Mouse (Mus musculus) lung, postnatal 0 days (tissue): ENCODE measurements around the gene Trak1. TPM values are rescaled to one million over a fixed set of nuclear protein-coding genes. Genes with fewer than 3 reads are reported as not detected.

Experiments used
- ATAC-seq: fragments of 200-750 bp; cut with Nextera tagmentation; 2 replicates; pipeline ENCODE4 v1.8.0; 2017; ENCODE audit warnings: moderate library complexity
- DNase-seq: peaks from one replicate; pipeline ENCODE4 v3.0.0-alpha.2; 2016; ENCODE audit warnings: low spot score
- H3K27ac ChIP-seq: fragments of 300-500 bp; sonication (generic); 2 replicates; pipeline ENCODE4 v1.5.1; 2014; ENCODE audit warnings: antibody characterized with exemption, mild to moderate bottlenecking, low read length, mixed read lengths
- H3K27me3 ChIP-seq: fragments of 300-500 bp; sonication (generic); replicated peaks from 2 replicates; pipeline ENCODE4 v1.6.1; 2014; ENCODE audit warnings: low read length, mixed read lengths; ENCODE audit not compliant: insufficient read depth
- H3K36me3 ChIP-seq: fragments of 300-500 bp; sonication (generic); 2 replicates; pipeline ENCODE4 v1.6.1; 2014; ENCODE audit warnings: low read length, mixed read lengths; ENCODE audit not compliant: insufficient read depth
- H3K4me1 ChIP-seq: fragments of 300-500 bp; sonication (generic); 2 replicates; pipeline ENCODE4 v1.6.1; 2014; ENCODE audit warnings: antibody characterized with exemption, low read depth, low read length, mixed read lengths; ENCODE audit not compliant: insufficient read depth
- H3K4me2 ChIP-seq: fragments of 300-500 bp; sonication (generic); replicated peaks from 2 replicates; pipeline ENCODE4 v1.6.1; 2014; ENCODE audit warnings: low read depth, mild to moderate bottlenecking, low read length, moderate library complexity, mixed read lengths
- H3K4me3 ChIP-seq: fragments of 300-500 bp; sonication (generic); 2 replicates; pipeline ENCODE4 v1.5.1; 2014; ENCODE audit warnings: low read depth, low read length
- H3K9ac ChIP-seq: fragments of 300-500 bp; sonication (generic); replicated peaks from 2 replicates; pipeline ENCODE4 v1.6.1; 2014; ENCODE audit warnings: low read depth, mild to moderate bottlenecking
- H3K9me3 ChIP-seq: fragments of 300-500 bp; sonication (generic); 2 replicates; pipeline ENCODE4 v1.6.1; 2016; ENCODE audit warnings: low read length, mixed read lengths
- CTCF ChIP-seq: IDR thresholded peaks from 2 replicates; pipeline ENCODE4 v1.5.1; 2016; ENCODE audit warnings: antibody characterized with exemption, mild to moderate bottlenecking
- EP300 ChIP-seq: IDR thresholded peaks from 2 replicates; pipeline ENCODE4 v1.6.1; 2016; ENCODE audit warnings: antibody characterized with exemption, mild to moderate bottlenecking, control low read depth
- WGBS: fragments of 180-500 bp; shearing (Covaris S2); extraction: QIAGEN DNeasy Blood & Tissue Kit; methylation state at CpG from one replicate; pipeline ENCODE4 v1.1.7; 2014; 5-methylcytosine and 5-hydroxymethylcytosine counted together
- polyA plus RNA-seq: library from polyadenylated mRNA; unstranded; fragments of >200 nt; fragmentation: Nextera tagmentation; extraction: Ambion mirVana; gene quantifications from 2 replicates; pipeline ENCODE4 v1.2.1, GENCODE M21; 2015

The Trak1 gene
- polyA plus RNA-seq, 1 experiment from 2014 or later, result 28.6 TPM

DNA sequence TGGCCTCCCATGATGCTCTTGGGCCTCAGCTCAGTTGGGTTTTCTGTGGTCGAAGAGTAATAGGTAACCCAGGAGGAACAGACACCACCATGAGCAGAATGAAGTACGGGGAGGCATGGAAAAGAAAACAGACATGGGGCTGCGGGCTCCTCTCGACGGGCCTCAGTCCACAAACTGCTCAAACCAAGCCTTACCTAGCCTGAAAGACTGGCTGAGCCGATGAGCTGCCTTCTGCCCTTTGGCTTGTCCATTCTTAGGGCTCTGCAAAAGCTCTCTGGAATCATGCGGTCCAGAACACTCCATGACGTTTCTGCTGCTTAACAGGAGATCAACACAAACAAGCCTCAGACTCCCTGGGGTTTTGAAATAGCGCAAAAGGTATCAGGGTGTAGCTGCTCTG, 40.2 kb upstream of the Trak1 start:
- Histone ChIP-seq H3K4me2 (no peak overlapping the region), H3K9me3 (no peaks in the 10 kb centered on the region), H3K4me1 (no peaks in the 10 kb centered on the region), H3K27me3 (no peaks in the 10 kb centered on the region), H3K27ac (no peak overlapping the region), H3K36me3 (no peaks in the 10 kb centered on the region), H3K4me3 (no peak overlapping the region), H3K9ac (no peak overlapping the region)
- ATAC-seq (no peak), DNase-seq (no peak)
- TF ChIP-seq EP300 (no peak), CTCF (no peak)
- 80% methylated on average over 9 of the region's 9 CpGs for WGBS

DNA sequence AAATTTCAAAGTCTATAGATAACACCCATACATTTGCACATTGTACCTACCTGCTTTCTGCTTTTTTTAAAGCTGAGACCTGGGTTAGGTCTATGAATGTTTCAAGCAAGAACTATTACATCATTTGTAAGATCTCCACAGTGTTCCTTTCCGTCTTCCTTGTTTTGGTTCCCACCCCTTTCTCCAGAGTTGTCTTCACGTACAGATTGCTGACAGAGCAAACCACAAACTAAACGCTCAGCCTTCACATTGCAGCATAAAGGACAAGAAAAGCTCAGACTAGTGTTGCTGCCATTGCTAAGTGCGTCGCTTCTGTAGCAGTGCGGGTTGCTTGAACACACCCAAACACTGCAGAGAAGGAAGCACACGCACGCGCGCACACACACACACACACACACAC, 32.0 kb upstream of the Trak1 start:
- no peak overlapping the region for H3K4me2 ChIP-seq
- DNase-seq, result peak; percentile 25
- no peaks in the 10 kb centered on the region for H3K36me3 ChIP-seq
- no peaks in the 10 kb centered on the region for H3K9me3 ChIP-seq
- no peak; the same call in 1 of the 2 replicates for ATAC-seq
- WGBS, result 68% methylated on average over 10 of the region's 10 CpGs
- TF ChIP-seq CTCF (no peak), EP300 (no peak)
- H3K27me3 ChIP-seq, result no peaks in the 10 kb centered on the region
- no peak overlapping the region for H3K27ac ChIP-seq
- no peak overlapping the region for H3K4me3 ChIP-seq
- H3K4me1 ChIP-seq, result no peaks in the 10 kb centered on the region
- H3K9ac ChIP-seq, result no peak overlapping the region

- Histone ChIP-seq H3K9me3 (no peaks in the 10 kb centered on the region), H3K9ac (no peak overlapping the region), H3K36me3 (no peaks in the 10 kb centered on the region), H3K27ac (no peak overlapping the region), H3K27me3 (no peaks in the 10 kb centered on the region), H3K4me2 (no peak overlapping the region), H3K4me3 (no peak overlapping the region), H3K4me1 (no peaks in the 10 kb centered on the region)
- no peak for DNase-seq
- ATAC-seq, result no peak
- WGBS, result 50% methylated on average over 1 of the region's 1 CpGs
- TF ChIP-seq CTCF (no peak), EP300 (no peak)
Observed at GRCm38 (mm10) chr9:121271149-121271548, 26.2 kb upstream of the Trak1 start.

DNA sequence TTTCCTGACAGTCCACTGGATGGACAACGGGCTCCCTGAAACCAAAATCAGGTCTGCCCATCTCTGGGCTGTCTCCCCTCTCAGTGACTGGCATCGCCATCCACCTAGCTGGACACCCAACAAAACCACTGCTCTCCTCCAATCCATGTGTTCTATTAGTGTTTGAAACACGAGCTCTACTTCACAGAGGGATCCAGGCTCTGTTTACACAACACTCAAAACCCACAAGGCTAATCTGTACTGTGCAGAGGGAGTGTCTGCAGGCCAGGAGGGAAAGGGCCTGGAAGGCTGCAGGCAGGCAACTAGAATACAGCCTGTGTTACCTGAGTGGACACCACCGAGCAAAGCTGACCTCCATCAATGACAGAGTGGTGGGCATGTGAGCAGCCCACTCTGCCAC, 25.7 kb upstream of the Trak1 start:
- no peaks in the 10 kb centered on the region for H3K9me3 ChIP-seq
- DNase-seq (peak; percentile 71), ATAC-seq (peak; percentile 85)
- TF ChIP-seq EP300 (no peak), CTCF (no peak)
- H3K4me3 ChIP-seq, result no peak overlapping the region
- 28% methylated on average over 4 of the region's 4 CpGs for WGBS
- H3K9ac ChIP-seq, result no peak overlapping the region
- H3K4me2 ChIP-seq, result no peak overlapping the region
- no peaks in the 10 kb centered on the region for H3K27me3 ChIP-seq
- H3K27ac ChIP-seq, result no peak overlapping the region
- no peaks in the 10 kb centered on the region for H3K36me3 ChIP-seq
- no peaks in the 10 kb centered on the region for H3K4me1 ChIP-seq

GRCm38 (mm10) chr9:121276745-121277117, 20.6 kb upstream of the Trak1 start:
- no peaks in the 10 kb centered on the region for H3K27me3 ChIP-seq
- WGBS, result 9% methylated on average over 15 of the region's 15 CpGs

DNA sequence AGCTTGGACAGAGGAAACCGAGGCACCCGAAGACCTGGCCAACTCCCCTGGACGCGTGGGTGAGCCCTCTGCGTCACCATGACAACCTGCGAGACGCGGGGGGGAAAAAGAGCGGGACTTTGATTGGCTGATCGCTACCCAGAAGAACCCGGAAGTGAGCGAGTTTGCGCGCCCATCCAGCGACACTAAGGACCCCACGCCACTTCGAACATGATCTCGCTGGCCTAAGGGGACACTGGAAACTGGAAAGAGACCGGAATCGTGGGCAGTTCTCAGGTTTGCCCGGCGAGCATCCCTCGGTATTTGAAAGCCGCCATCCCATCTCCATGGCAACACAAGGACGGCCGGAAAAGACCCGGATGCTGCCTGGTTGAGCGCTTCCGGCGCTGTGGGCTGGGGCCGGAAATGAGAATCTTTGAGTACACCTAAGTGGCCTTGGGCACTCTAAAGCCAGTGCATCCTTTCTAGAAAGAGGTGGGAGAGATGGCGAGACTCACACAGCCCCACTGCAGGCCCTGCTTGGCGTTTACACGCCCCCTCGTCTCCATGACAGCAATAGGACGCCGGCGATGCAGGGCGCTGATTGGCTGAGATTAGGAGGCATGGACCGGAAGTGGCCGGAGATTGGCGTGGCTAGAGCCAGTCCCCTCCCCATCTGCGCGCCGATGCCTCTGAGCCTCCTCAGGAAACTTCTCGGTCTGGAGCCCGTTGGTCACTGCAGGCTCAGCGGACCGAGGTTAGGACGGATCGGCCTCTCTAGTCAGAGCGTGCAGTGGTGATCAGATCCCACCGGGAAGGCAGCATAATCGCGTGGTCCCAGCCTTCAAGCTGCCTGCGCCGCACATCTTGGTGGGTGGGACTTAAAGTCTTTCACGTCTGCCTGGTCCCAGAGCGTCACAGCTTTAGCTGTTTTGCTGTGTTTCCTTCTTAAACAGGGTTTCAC, 19.9 kb upstream of the Trak1 start, which contains the start of gene Ulk4:
TSS of gene Ulk4 (minus strand) at position 80 of the 943 bp plus-strand sequence.
- Histone ChIP-seq H3K4me2 (peak within 1 kb of the TSS; percentile 82), H3K36me3 (no peaks in the 10 kb centered on the region), H3K9ac (peak within 1 kb of the TSS; percentile 37), H3K9me3 (no peaks in the 10 kb centered on the region), H3K4me1 (peaks cover 2% of the 10 kb centered on the region; the same call in 1 of the 2 replicates), H3K4me3 (peak within 1 kb of the TSS; percentile 61), H3K27me3 (no peaks in the 10 kb centered on the region), H3K27ac (peak within 1 kb of the TSS; percentile 78)
- ATAC-seq (peak; percentile 99), DNase-seq (peak; percentile 96)
- WGBS, result under 1% methylated on average over 59 of the region's 59 CpGs
- TF ChIP-seq EP300 (no peak), CTCF (no peak)

More at GRCm38 (mm10) chr9:121276745-121277117, 20.6 kb upstream of the Trak1 start:
- TF ChIP-seq CTCF (no peak), EP300 (no peak)
- peak overlapping the region; percentile 37; the same call in 1 of the 2 replicates for H3K9ac ChIP-seq
- no peaks in the 10 kb centered on the region for H3K9me3 ChIP-seq
- H3K27ac ChIP-seq, result no peak overlapping the region
- H3K4me3 ChIP-seq, result peak overlapping the region; percentile 61
- no peak for ATAC-seq
- peaks cover 2% of the 10 kb centered on the region; the same call in 1 of the 2 replicates for H3K4me1 ChIP-seq
- no peak for DNase-seq
- peak overlapping the region; percentile 82 for H3K4me2 ChIP-seq
- no peaks in the 10 kb centered on the region for H3K36me3 ChIP-seq
